Mouse (Mus musculus) thymus, adult 2 months (tissue): ENCODE data around the gene 4933425L06Rik.

Experiments
- CTCF ChIP-seq: fragments of 200-500 bp; IDR thresholded peaks from 2 replicates; pipeline ENCODE4 v1.5.1; 2012; ENCODE audit warnings: mild to moderate bottlenecking, control low read depth, low read length, moderate library complexity, borderline replicate concordance; ENCODE audit not compliant: control insufficient read depth, poor library complexity, insufficient read depth; ENCODE audit errors: extremely low read depth
- POLR2A ChIP-seq: fragments of 200-500 bp; IDR thresholded peaks from 2 replicates; pipeline ENCODE4 v1.6.1; 2012; ENCODE audit warnings: mild to moderate bottlenecking, low read length, control low read depth, moderate library complexity; ENCODE audit not compliant: control insufficient read depth, poor library complexity, insufficient read depth; ENCODE audit errors: extremely low read depth

GRCm38 (mm10) chr13:105038334-105038733, 43.6 kb upstream of the 4933425L06Rik start:
- TF ChIP-seq CTCF = no peak
- no peak for TF ChIP-seq POLR2A
